Mouse (Mus musculus) stomach, postnatal 0 days (tissue): ENCODE measurements at regions not wholly inside any gene's neighbourhood (a gene's known extent, or its start where the extent isn't known, plus 50 kb on each side); places are given as distances from the start of the nearest gene placed in this dataset.

Experiments used
- ATAC-seq: fragments of 200-750 bp; cut with Nextera tagmentation; 2 replicates; pipeline ENCODE4 v1.8.0; 2017; ENCODE audit not compliant: low FRiP score, low TSS enrichment
- DNase-seq: peaks from one replicate; pipeline ENCODE4 v3.0.0-alpha.2; 2016; ENCODE audit warnings: low spot score
- H3K27ac ChIP-seq: fragments of 300-500 bp; sonication (generic); replicated peaks from 2 replicates; pipeline ENCODE4 v1.5.1; 2014; ENCODE audit warnings: mild to moderate bottlenecking, control low read depth
- H3K27me3 ChIP-seq: fragments of 300-500 bp; sonication (generic); 2 replicates; pipeline ENCODE4 v1.6.1; 2014; ENCODE audit warnings: low read length; ENCODE audit not compliant: control insufficient read depth, insufficient read depth
- H3K36me3 ChIP-seq: fragments of 300-500 bp; sonication (generic); 2 replicates; pipeline ENCODE4 v1.6.1; 2014; ENCODE audit warnings: low read length, mixed read lengths; ENCODE audit not compliant: control insufficient read depth, insufficient read depth
- H3K4me1 ChIP-seq: fragments of 300-500 bp; sonication (generic); replicated peaks from 2 replicates; pipeline ENCODE4 v1.6.1; 2014; ENCODE audit warnings: antibody characterized with exemption; ENCODE audit not compliant: control insufficient read depth, insufficient read depth
- H3K4me2 ChIP-seq: fragments of 300-500 bp; sonication (generic); replicated peaks from 2 replicates; pipeline ENCODE4 v1.6.1; 2014; ENCODE audit warnings: low read depth, mild to moderate bottlenecking, control low read depth, moderate library complexity
- H3K4me3 ChIP-seq: fragments of 300-500 bp; sonication (generic); 2 replicates; pipeline ENCODE4 v1.5.1; 2014; ENCODE audit warnings: low read depth, low read length, control low read depth
- H3K9ac ChIP-seq: fragments of 300-500 bp; sonication (generic); 2 replicates; pipeline ENCODE4 v1.6.1; 2014; ENCODE audit warnings: mild to moderate bottlenecking, low read length, control low read depth, mixed read lengths
- H3K9me3 ChIP-seq: fragments of 300-500 bp; sonication (generic); 2 replicates; pipeline ENCODE4 v1.6.1; 2016; ENCODE audit warnings: low read length; ENCODE audit not compliant: control insufficient read depth
- CTCF ChIP-seq: IDR thresholded peaks from 2 replicates; pipeline ENCODE4 v1.5.1; 2016; ENCODE audit warnings: antibody characterized with exemption, low read depth, mild to moderate bottlenecking, moderate library complexity
- EP300 ChIP-seq: optimal IDR thresholded peaks from 2 replicates; pipeline ENCODE3; 2016; ENCODE audit warnings: antibody characterized with exemption
- WGBS: fragments of 180-500 bp; shearing (Covaris S2); extraction: QIAGEN DNeasy Blood & Tissue Kit; methylation state at CpG from one replicate; pipeline ENCODE4 v1.1.7; 2014; 5-methylcytosine and 5-hydroxymethylcytosine counted together

DNA sequence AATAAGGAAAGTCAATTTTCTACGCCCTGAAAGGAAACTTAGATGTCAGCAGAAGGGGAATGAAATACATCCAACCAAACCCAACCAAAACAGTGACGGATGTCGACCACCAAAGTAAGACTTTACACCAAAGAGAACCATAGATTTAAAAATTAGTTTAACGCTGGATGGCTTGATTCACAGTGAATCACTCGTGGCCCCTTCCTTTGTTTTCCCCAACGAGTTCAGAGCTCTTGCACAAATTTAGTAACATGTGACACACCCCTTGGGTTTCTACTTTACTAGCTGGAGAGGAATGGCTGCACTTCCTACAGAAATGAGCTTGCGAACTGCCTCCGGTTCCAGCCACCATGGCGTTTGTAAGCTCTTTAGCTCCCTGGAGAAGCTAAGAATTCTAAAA lies 74.2 kb downstream of the Tmem30b start:
- H3K4me1 ChIP-seq, result no peaks in the 10 kb centered on the region
- 65% methylated on average over 9 of the region's 9 CpGs for WGBS
- H3K4me3 ChIP-seq, result no peak overlapping the region
- H3K4me2 ChIP-seq, result no peak overlapping the region
- no peaks in the 10 kb centered on the region for H3K36me3 ChIP-seq
- TF ChIP-seq CTCF, result no peak
- no peak for TF ChIP-seq EP300
- H3K27ac ChIP-seq, result no peak overlapping the region
- H3K9ac ChIP-seq, result no peak overlapping the region
- DNase-seq (no peak), ATAC-seq (no peak)
- H3K9me3 ChIP-seq, result no peaks in the 10 kb centered on the region
- H3K27me3 ChIP-seq, result no peaks in the 10 kb centered on the region

DNA sequence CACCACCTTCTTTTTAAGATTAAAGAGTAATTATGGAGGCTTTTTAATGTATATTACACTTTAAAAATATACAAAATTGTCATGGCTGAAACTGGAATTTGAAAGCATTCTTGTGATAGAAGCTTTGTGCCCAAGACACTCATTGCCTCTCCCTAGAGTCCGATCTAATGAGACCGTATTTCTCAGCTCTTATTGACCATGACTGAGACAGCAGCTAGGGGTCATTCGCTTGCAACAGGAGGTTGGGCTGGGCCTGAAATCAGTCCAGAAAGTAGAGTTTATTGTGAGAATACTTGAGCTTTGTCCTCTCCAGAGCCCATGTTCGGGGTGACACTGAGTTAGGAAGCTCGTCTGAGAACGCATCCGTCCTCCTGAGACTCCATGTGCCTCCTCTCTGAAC lies 79.7 kb downstream of the Tmem30b start:
- no peak overlapping the region for H3K27ac ChIP-seq
- no peak overlapping the region for H3K4me3 ChIP-seq
- H3K27me3 ChIP-seq, result no peaks in the 10 kb centered on the region
- no peak overlapping the region for H3K9ac ChIP-seq
- no peak for ATAC-seq
- H3K4me2 ChIP-seq, result no peak overlapping the region
- no peaks in the 10 kb centered on the region for H3K4me1 ChIP-seq
- no peaks in the 10 kb centered on the region for H3K9me3 ChIP-seq
- no peak for DNase-seq
- 86% methylated on average over 7 of the region's 7 CpGs for WGBS
- no peaks in the 10 kb centered on the region for H3K36me3 ChIP-seq
- no peak for TF ChIP-seq CTCF
- TF ChIP-seq EP300, result no peak

DNA sequence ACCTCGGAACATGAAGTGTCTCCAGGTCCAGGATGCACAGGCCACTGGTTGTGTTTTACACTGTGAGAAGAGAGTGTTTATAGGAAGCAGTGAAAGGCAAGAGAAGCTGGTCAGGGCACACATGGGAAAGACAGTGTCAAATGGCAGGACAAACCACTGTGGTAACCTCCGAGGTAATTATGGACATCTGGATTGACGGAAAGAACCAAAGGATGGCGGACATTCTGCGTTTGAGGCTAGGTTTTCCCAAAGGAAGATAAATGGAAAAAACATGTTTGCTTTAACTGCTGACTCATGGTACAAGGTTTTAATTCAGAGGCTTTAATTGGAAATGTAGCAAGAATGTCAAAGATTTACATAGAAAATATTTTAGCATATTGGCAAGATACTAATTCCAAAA lies 80.2 kb downstream of the Tmem30b start:
- H3K4me3 ChIP-seq, result no peak overlapping the region
- no peaks in the 10 kb centered on the region for H3K9me3 ChIP-seq
- TF ChIP-seq EP300, result no peak
- TF ChIP-seq CTCF, result no peak
- 87% methylated on average over 5 of the region's 5 CpGs for WGBS
- ATAC-seq, result no peak
- no peaks in the 10 kb centered on the region for H3K27me3 ChIP-seq
- no peak overlapping the region for H3K27ac ChIP-seq
- H3K36me3 ChIP-seq, result no peaks in the 10 kb centered on the region
- no peaks in the 10 kb centered on the region for H3K4me1 ChIP-seq
- H3K4me2 ChIP-seq, result no peak overlapping the region
- no peak overlapping the region for H3K9ac ChIP-seq
- no peak for DNase-seq

DNA sequence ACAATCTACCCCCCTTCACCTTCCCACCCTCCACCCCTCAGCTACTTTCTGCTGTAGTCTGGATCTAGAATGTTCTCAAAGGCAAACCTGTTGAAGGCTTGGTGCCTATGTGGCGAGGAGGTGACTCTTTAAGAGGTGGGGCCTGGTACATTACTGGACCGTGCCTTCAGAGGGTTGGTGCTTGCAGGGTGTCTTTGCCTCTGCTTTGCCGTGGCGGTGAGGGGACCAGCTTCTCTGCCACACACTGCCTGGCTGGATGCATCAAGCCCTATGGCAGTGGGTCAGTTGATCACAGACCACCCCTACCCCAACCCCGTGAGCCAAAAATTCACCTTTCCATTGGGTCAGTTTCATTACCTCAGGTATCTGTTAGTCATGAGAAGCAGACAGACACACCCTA lies 81.9 kb downstream of the Tmem30b start:
- Histone ChIP-seq H3K9me3 (no peaks in the 10 kb centered on the region), H3K4me2 (no peak overlapping the region), H3K27ac (no peak overlapping the region), H3K36me3 (no peaks in the 10 kb centered on the region), H3K4me3 (no peak overlapping the region), H3K9ac (no peak overlapping the region), H3K27me3 (no peaks in the 10 kb centered on the region), H3K4me1 (no peaks in the 10 kb centered on the region)
- no peak for DNase-seq
- 89% methylated on average over 5 of the region's 5 CpGs for WGBS
- ATAC-seq, result no peak
- TF ChIP-seq CTCF (no peak), EP300 (no peak)

DNA sequence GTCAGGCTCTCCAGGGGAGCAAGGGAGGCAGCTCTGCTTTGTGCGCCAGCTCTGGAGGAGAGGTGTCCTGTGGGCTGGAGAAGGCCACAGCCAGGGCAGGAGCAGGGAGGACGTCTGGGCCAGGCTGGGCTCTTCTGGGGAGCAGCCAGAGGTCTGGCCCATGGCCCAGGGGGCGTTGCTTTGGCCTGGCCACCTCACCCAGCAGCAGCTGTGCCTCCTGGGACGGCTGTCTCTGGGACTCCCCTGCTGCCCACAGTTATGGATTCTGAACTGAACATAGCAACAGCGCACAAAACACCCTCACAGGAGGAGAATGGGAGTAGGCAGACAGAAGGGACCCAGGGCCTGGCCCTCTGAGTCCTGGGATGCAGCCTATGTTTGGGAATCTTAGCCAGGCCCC lies 84.1 kb downstream of the Tmem30b start:
- Histone ChIP-seq H3K4me2 (no peak overlapping the region), H3K4me1 (no peaks in the 10 kb centered on the region), H3K36me3 (no peaks in the 10 kb centered on the region), H3K9me3 (no peaks in the 10 kb centered on the region), H3K27ac (no peak overlapping the region), H3K9ac (no peak overlapping the region), H3K27me3 (no peaks in the 10 kb centered on the region), H3K4me3 (no peak overlapping the region)
- no peak for TF ChIP-seq CTCF
- no peak for TF ChIP-seq EP300
- peak; percentile 23 for DNase-seq
- ATAC-seq, result peak; percentile 64; the same call in 1 of the 2 replicates
- WGBS, result 51% methylated on average over 5 of the region's 5 CpGs

DNA sequence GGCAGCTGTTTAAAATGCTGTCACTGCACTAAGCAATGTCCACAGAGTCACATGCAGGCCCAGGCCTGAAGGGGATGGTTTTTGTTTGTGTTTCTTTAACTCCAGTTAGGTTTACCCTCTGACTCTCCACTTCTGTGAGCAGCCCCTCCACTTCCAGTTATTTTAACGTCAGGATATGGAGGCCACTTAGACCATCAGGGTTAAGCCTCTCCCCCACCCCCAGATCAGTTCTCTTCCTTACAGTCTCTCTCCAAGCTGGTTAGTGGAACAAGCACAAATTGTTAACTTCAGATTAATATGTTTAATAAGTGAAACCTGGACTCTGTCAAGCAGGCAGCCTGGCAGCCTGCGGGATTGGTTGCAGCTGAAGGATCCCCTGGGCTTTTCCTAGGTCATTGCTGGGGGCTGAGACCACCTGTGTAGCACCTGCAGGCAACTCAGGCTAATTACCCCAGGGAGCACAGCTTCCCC lies 85.9 kb downstream of the Tmem30b start:
- ATAC-seq (no peak), DNase-seq (no peak)
- Histone ChIP-seq H3K27ac (no peak overlapping the region), H3K9me3 (no peaks in the 10 kb centered on the region), H3K4me3 (no peak overlapping the region), H3K9ac (no peak overlapping the region), H3K27me3 (no peaks in the 10 kb centered on the region), H3K36me3 (no peaks in the 10 kb centered on the region), H3K4me2 (no peak overlapping the region), H3K4me1 (no peaks in the 10 kb centered on the region)
- WGBS, result 20% methylated on average over 2 of the region's 2 CpGs
- TF ChIP-seq EP300 (no peak), CTCF (no peak)
